Mouse (Mus musculus) brain, embryonic 14.5 days (tissue): ENCODE results near the gene Tmcc2.

Experiments used
- CTCF ChIP-seq: fragments of 200-500 bp; IDR thresholded peaks from 2 replicates; pipeline ENCODE4 v1.5.1; 2012; ENCODE audit warnings: inconsistent platforms, mild to moderate bottlenecking, moderate library complexity, borderline replicate concordance; ENCODE audit not compliant: insufficient read depth, insufficient read length; ENCODE audit errors: extremely low read depth
- POLR2A ChIP-seq: fragments of 200-500 bp; IDR thresholded peaks from 2 replicates; pipeline ENCODE4 v1.6.1; 2012; ENCODE audit warnings: mild to moderate bottlenecking, inconsistent platforms, borderline replicate concordance; ENCODE audit not compliant: poor library complexity, insufficient read depth, insufficient read length, severe bottlenecking; ENCODE audit errors: extremely low read depth

- peak; percentile 94 for TF ChIP-seq CTCF
- no peak for TF ChIP-seq POLR2A
Observed at GRCm38 (mm10) chr1:132367692-132368506, 23.2 kb downstream of the Tmcc2 start.
